Mouse (Mus musculus) testis, adult 2 months (tissue): Measurements from ENCODE around the gene Gm1123. TPM values are rescaled to one million over a fixed set of nuclear protein-coding genes. Genes with fewer than 3 reads are reported as not detected.

Source experiments
- H3K27ac ChIP-seq: fragments of 200-500 bp; 2 replicates; pipeline ENCODE4 v1.5.1; 2012; ENCODE audit warnings: low read depth, low read length; ENCODE audit not compliant: control insufficient read depth, insufficient read depth
- H3K27me3 ChIP-seq: fragments of 200-500 bp; 2 replicates; pipeline ENCODE4 v1.6.1; 2012; ENCODE audit warnings: mild to moderate bottlenecking, low read length, moderate library complexity; ENCODE audit not compliant: control insufficient read depth, insufficient read depth
- H3K36me3 ChIP-seq: fragments of 200-500 bp; 2 replicates; pipeline ENCODE4 v1.6.1; 2012; ENCODE audit warnings: mild to moderate bottlenecking, low read length; ENCODE audit not compliant: control insufficient read depth, insufficient read depth
- H3K4me1 ChIP-seq: fragments of 200-500 bp; 2 replicates; pipeline ENCODE4 v1.6.1; 2012; ENCODE audit warnings: low read length; ENCODE audit not compliant: control insufficient read depth, insufficient read depth
- H3K4me3 ChIP-seq: fragments of 200-500 bp; 2 replicates; pipeline ENCODE4 v1.5.1; 2012; ENCODE audit warnings: low read depth, mild to moderate bottlenecking, low read length, moderate library complexity, mixed read lengths; ENCODE audit not compliant: control insufficient read depth
- CTCF ChIP-seq: fragments of 200-500 bp; IDR thresholded peaks from 2 replicates; pipeline ENCODE4 v1.5.1; 2012; ENCODE audit warnings: low read depth, mild to moderate bottlenecking, inconsistent platforms, low read length, moderate library complexity; ENCODE audit not compliant: control insufficient read depth, insufficient read depth, insufficient replicate concordance
- POLR2A ChIP-seq: fragments of 200-500 bp; IDR thresholded peaks from 2 replicates; pipeline ENCODE4 v1.6.1; 2012; ENCODE audit warnings: low read depth, mild to moderate bottlenecking, inconsistent platforms, low read length, moderate library complexity; ENCODE audit not compliant: control insufficient read depth
- polyA plus RNA-seq: library from polyadenylated mRNA; depleted of rRNA; stranded (reverse); fragments of >200 nt; gene quantifications from 2 replicates; pipeline ENCODE4 v1.2.3, GENCODE M21; 2012

Gm1123 gene
- polyA plus RNA-seq, 1 experiment = not detected

GRCm38 (mm10) chr9:99057751-99058150 lies 22.2 kb upstream of the Gm1123 start:
- Histone ChIP-seq H3K36me3 (no peaks in the 10 kb centered on the region; the same call in 1 of the 2 replicates), H3K4me1 (no peaks in the 10 kb centered on the region), H3K4me3 (no peak overlapping the region), H3K27me3 (no peaks in the 10 kb centered on the region), H3K27ac (no peak overlapping the region)
- TF ChIP-seq CTCF (no peak), POLR2A (no peak)

GRCm38 (mm10) chr9:99049760-99050159 lies 14.2 kb upstream of the Gm1123 start:
- no peak for TF ChIP-seq POLR2A
- H3K27ac ChIP-seq = no peak overlapping the region
- no peak overlapping the region for H3K4me3 ChIP-seq
- H3K27me3 ChIP-seq = no peaks in the 10 kb centered on the region
- H3K4me1 ChIP-seq = no peaks in the 10 kb centered on the region
- H3K36me3 ChIP-seq = no peaks in the 10 kb centered on the region; the same call in 1 of the 2 replicates

- TF ChIP-seq CTCF = no peak
- no peak for TF ChIP-seq POLR2A
- H3K27me3 ChIP-seq = no peaks in the 10 kb centered on the region
- H3K27ac ChIP-seq = no peak overlapping the region
- H3K36me3 ChIP-seq = no peaks in the 10 kb centered on the region; the same call in 1 of the 2 replicates
- H3K4me3 ChIP-seq = no peak overlapping the region
- no peaks in the 10 kb centered on the region for H3K4me1 ChIP-seq
Observed at GRCm38 (mm10) chr9:99048724-99049250, 13.3 kb upstream of the Gm1123 start.

GRCm38 (mm10) chr9:99044761-99045160 lies 9.2 kb upstream of the Gm1123 start:
- Histone ChIP-seq H3K27me3 (no peaks in the 10 kb centered on the region), H3K4me3 (no peak overlapping the region), H3K27ac (no peak overlapping the region), H3K4me1 (no peaks in the 10 kb centered on the region), H3K36me3 (no peaks in the 10 kb centered on the region; the same call in none of the 2 replicates)
- TF ChIP-seq CTCF (no peak), POLR2A (no peak)

GRCm38 (mm10) chr9:99042641-99043040 lies 7.1 kb upstream of the Gm1123 start:
- Histone ChIP-seq H3K27me3 (no peaks in the 10 kb centered on the region), H3K36me3 (no peaks in the 10 kb centered on the region; the same call in none of the 2 replicates), H3K4me3 (no peak overlapping the region), H3K4me1 (no peaks in the 10 kb centered on the region), H3K27ac (no peak overlapping the region)
- no peak for TF ChIP-seq CTCF

- Histone ChIP-seq H3K27me3 (no peaks in the 10 kb centered on the region), H3K4me3 (no peak overlapping the region), H3K27ac (no peak overlapping the region), H3K4me1 (no peaks in the 10 kb centered on the region), H3K36me3 (no peaks in the 10 kb centered on the region; the same call in none of the 2 replicates)
- no peak for TF ChIP-seq CTCF
- TF ChIP-seq POLR2A = no peak
Observed at GRCm38 (mm10) chr9:99041994-99042393, 6.5 kb upstream of the Gm1123 start.

- Histone ChIP-seq H3K36me3 (no peaks in the 10 kb centered on the region), H3K4me3 (no peak overlapping the region), H3K4me1 (peaks cover 4% of the 10 kb centered on the region; the same call in 1 of the 2 replicates), H3K27me3 (no peaks in the 10 kb centered on the region), H3K27ac (no peak overlapping the region)
- no peak for TF ChIP-seq POLR2A
- TF ChIP-seq CTCF = no peak
Observed at GRCm38 (mm10) chr9:99034111-99034510, 1.4 kb downstream of the Gm1123 start.

- Histone ChIP-seq H3K27me3 (no peaks in the 10 kb centered on the region), H3K4me1 (peaks cover 4% of the 10 kb centered on the region; the same call in 1 of the 2 replicates)
- TF ChIP-seq POLR2A (no peak), CTCF (no peak)
Observed at GRCm38 (mm10) chr9:99032031-99032430, 3.5 kb downstream of the Gm1123 start.

GRCm38 (mm10) chr9:99021751-99022150 lies 13.8 kb downstream of the Gm1123 start:
- Histone ChIP-seq H3K36me3 (no peaks in the 10 kb centered on the region), H3K4me1 (no peaks in the 10 kb centered on the region), H3K4me3 (no peak overlapping the region), H3K27me3 (no peaks in the 10 kb centered on the region), H3K27ac (no peak overlapping the region)
- TF ChIP-seq POLR2A (no peak), CTCF (no peak)

More at GRCm38 (mm10) chr9:99032031-99032430, 3.5 kb downstream of the Gm1123 start:
- H3K4me3 ChIP-seq = no peak overlapping the region
- H3K27ac ChIP-seq = no peak overlapping the region
- H3K36me3 ChIP-seq = no peaks in the 10 kb centered on the region
